Mouse (Mus musculus) urinary bladder, postnatal 4 days (tissue): Measurements from ENCODE around the gene Rybp.

Experiments used
- DNase-seq, 2 experiments: peaks; one replicate each; pipeline ENCODE4 v3.0.0; 2021 to 2022; ENCODE audit warnings: low spot score in 2 of 2

Rybp gene

GRCm38 (mm10) chr6:100220917-100221560, 66.2 kb downstream of the Rybp start:
- no peak for DNase-seq

- DNase-seq = no peak
Observed at GRCm38 (mm10) chr6:100219971-100220370, 67.3 kb downstream of the Rybp start.

- DNase-seq = peak; percentile 54 to 74
Observed at GRCm38 (mm10) chr6:100218541-100219341, 68.5 kb downstream of the Rybp start.

- DNase-seq = no peak
Observed at GRCm38 (mm10) chr6:100217507-100217906, 69.8 kb downstream of the Rybp start.

GRCm38 (mm10) chr6:100216945-100217344, 70.3 kb downstream of the Rybp start:
- DNase-seq = no peak

- DNase-seq = no peak
Observed at GRCm38 (mm10) chr6:100215809-100216208, 71.5 kb downstream of the Rybp start.

GRCm38 (mm10) chr6:100214132-100214913, 73.0 kb downstream of the Rybp start:
- no peak for DNase-seq

GRCm38 (mm10) chr6:100213596-100213995, 73.7 kb downstream of the Rybp start:
- DNase-seq = no peak

GRCm38 (mm10) chr6:100212820-100213219, 74.5 kb downstream of the Rybp start:
- no peak for DNase-seq

- DNase-seq = no peak
Observed at GRCm38 (mm10) chr6:100211646-100212045, 75.6 kb downstream of the Rybp start.

GRCm38 (mm10) chr6:100210517-100210916, 76.8 kb downstream of the Rybp start:
- no peak for DNase-seq

- no peak for DNase-seq
Observed at GRCm38 (mm10) chr6:100206741-100207275, 80.5 kb downstream of the Rybp start.

- no peak for DNase-seq
Observed at GRCm38 (mm10) chr6:100206261-100206660, 81.0 kb downstream of the Rybp start.

- DNase-seq = no peak
Observed at GRCm38 (mm10) chr6:100204436-100204835, 82.8 kb downstream of the Rybp start.

GRCm38 (mm10) chr6:100203492-100203891, 83.8 kb downstream of the Rybp start:
- no peak for DNase-seq

GRCm38 (mm10) chr6:100202091-100202490, 85.2 kb downstream of the Rybp start:
- DNase-seq = no peak

GRCm38 (mm10) chr6:100197102-100197501, 90.2 kb downstream of the Rybp start:
- peak in 1 of 2 experiments; percentile 47 for DNase-seq

GRCm38 (mm10) chr6:100195870-100196409, 91.3 kb downstream of the Rybp start:
- DNase-seq = peak in 1 of 2 experiments; percentile 74

GRCm38 (mm10) chr6:100195091-100195490, 92.2 kb downstream of the Rybp start:
- DNase-seq = no peak

GRCm38 (mm10) chr6:100193760-100194159, 93.5 kb downstream of the Rybp start:
- no peak for DNase-seq

GRCm38 (mm10) chr6:100192691-100193229, 94.5 kb downstream of the Rybp start:
- no peak for DNase-seq
